Mouse (Mus musculus) heart, adult 8-10 months (tissue): ENCODE data around the gene Mgarp. TPM values are rescaled to one million over a fixed set of nuclear protein-coding genes. Genes with fewer than 3 reads are reported as not detected.
"Not testable (repeated sequence)": the region's sequence is repeated elsewhere in the genome, so short reads cannot be mapped to it uniquely, and the experiment has no call there.

Experiments
- DNase-seq: peaks from one replicate; pipeline ENCODE4 v3.0.0; 2022; ENCODE audit warnings: low spot score
- total RNA-seq, 4 experiments: library from RNA; stranded (reverse); gene quantifications; 2 replicates each; pipeline ENCODE4 v1.2.4; 2022

Mgarp gene
- total RNA-seq, 4 experiments from 2014 or later, result 0.22 to 0.37 (median 0.26) TPM

GRCm38 (mm10) chr3:51397700-51398299 is 1.3 kb upstream of the Mgarp start:
- no peak for DNase-seq

DNA sequence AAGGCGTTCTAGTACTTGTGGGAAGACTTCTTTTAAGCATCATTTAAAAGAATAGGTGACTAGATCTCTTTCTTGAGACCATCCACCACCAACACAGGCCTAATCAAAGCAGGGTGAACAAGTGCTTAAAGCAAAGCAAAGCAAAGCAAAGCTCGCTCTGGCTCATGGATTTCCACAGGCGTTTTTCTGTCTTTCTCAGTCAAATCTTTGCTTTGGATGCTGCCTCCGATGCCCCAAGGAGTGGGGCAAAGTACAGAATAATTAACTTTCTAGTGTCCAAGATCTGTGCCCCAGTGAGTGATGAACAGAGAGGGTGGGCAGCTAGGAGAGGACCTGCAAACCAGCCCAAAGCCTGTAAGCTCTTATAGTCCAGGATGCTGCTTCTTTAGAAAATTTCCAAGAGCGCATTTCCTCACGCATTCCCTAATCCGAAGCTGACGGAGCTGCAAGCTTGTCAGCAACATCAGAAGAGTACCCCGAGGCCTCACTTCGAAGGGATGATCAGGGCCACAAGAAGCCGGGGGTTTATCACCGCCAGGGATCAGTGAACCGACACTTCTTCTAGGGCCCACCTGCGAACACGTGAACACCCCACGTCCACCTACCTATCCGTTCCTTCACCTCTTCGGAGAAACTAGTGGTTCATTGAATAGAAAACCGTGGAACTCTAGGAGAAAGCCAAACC is 935 bp downstream of the Mgarp start:
- no peak for DNase-seq

GRCm38 (mm10) chr3:51394881-51395280 is 1.7 kb downstream of the Mgarp start:
- no peak for DNase-seq

DNA sequence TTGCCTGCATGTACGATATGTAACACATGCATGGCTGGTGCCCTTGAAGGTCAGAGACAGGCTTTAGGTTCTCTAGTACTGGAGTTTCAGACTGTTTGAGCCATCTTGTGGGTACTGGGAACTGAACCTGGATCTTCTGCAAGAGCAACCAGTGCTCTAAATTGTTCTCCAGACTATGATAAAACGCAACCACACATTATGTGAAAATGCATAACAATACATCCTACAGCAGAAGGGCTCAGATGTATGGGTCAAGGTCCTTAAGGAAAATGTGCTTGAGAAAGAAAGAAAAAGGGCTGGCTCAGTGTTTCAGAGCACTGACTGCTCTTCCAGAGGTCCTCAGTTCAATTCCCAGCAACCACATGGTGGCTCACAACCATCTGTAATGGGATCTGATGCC is 2.9 kb downstream of the Mgarp start:
- no peak for DNase-seq

GRCm38 (mm10) chr3:51393018-51393417 is 3.5 kb downstream of the Mgarp start:
- DNase-seq, result not testable (repeated sequence)

DNA sequence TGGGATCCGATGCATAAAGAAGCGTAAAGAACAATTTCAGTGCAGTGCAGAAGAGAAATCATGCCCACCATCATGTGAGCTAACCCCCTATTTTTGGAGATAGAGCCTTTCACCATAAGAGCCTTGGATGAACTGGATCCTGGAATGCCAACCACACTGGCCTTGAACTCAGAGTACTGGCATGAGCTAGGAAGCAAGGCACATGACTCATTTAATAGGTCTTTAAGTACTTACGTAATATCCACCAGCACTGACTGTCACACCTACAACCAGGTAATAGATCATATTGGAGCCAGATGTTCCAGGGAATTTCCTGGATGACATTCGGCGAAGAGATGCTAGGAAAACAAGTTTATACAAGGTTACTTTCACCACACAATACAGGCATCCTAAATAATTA is 4.9 kb downstream of the Mgarp start:
- DNase-seq, result no peak

DNA sequence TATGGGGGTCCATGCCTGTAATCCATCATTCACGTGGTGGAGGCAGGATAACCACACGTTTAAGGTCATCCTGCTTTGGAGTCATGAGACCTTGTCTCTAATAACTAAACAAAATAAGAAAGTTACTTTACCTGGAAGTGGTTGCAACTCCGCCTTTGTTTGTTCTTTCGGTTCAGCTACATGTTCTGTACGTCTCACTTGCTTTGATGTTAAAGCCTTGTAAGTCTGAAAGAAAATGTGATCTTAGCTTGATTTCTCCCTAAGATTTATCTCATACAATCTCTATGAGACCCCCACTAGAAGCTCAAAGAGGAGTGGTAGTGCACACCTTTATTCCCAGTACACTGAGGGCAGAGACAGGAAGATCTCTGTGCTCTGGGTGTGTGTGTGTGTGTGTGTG is 5.4 kb downstream of the Mgarp start:
- no peak for DNase-seq

DNA sequence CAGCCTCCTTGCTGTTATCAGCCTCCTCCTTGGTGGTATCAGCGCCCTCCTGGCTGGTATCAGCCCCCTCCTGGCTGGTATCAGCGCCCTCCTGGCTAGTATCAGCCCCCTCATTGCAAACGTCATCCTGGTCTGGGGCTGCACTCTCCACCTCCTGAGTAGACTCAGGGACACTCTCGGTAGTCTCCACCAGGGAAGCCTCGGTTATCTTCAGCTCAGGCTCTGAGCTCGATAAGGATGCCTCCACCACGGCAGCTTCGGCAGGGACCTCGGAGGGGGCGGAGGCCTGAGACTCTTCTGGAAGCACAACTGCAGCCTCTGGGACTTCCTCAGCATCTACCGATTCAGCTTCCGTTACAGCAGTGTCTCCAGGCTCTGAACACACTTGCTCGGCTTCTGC is 7.6 kb downstream of the Mgarp start:
- DNase-seq, result no peak

DNA sequence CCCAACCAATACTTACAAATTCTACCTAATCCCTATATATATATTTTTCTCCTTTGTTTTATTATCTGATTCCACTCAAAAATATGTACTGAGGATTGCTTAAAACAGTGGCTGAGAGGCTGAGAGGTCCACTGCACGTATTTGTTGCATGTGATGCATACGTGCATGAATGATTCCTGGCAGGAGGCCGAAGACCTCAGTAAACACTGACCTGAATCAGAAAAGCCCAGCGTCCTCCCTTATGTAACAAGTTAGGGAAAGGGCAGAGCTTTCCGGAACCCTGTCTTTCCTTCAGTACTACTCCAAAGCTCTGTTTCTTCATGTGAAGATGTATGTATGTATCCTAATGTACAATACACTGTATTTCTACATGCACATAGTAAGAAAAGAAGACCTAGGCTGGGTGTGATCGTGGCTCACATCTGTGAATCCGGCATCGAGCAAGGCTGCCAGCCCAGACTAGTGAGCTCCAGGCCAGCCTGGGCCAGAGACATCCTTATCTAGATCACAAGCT is 8.6 kb downstream of the Mgarp start:
- DNase-seq, result no peak

GRCm38 (mm10) chr3:51387134-51387451 is 9.4 kb downstream of the Mgarp start:
- DNase-seq, result no peak

GRCm38 (mm10) chr3:51386441-51387133 is 10.0 kb downstream of the Mgarp start:
- DNase-seq, result peak; percentile 16

GRCm38 (mm10) chr3:51383409-51383808 is 13.1 kb downstream of the Mgarp start:
- no peak for DNase-seq

DNA sequence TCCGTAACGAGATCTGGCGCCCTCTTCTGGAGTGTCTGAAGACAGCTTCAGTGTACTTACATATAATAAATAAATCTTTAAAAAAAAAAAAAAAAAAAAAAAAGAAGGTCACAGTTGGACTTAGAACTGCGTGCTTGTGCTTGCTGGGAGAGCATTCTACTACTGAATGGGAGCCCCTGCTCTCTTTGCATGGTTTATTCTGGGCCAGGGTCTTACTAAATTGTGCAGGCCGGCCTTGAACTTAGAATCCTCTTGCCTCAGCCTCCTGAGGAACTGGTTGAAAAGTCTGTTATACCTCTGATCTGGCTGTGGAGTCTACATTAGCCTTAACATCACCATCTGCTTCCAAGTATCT is 15.9 kb downstream of the Mgarp start:
- no peak for DNase-seq

DNA sequence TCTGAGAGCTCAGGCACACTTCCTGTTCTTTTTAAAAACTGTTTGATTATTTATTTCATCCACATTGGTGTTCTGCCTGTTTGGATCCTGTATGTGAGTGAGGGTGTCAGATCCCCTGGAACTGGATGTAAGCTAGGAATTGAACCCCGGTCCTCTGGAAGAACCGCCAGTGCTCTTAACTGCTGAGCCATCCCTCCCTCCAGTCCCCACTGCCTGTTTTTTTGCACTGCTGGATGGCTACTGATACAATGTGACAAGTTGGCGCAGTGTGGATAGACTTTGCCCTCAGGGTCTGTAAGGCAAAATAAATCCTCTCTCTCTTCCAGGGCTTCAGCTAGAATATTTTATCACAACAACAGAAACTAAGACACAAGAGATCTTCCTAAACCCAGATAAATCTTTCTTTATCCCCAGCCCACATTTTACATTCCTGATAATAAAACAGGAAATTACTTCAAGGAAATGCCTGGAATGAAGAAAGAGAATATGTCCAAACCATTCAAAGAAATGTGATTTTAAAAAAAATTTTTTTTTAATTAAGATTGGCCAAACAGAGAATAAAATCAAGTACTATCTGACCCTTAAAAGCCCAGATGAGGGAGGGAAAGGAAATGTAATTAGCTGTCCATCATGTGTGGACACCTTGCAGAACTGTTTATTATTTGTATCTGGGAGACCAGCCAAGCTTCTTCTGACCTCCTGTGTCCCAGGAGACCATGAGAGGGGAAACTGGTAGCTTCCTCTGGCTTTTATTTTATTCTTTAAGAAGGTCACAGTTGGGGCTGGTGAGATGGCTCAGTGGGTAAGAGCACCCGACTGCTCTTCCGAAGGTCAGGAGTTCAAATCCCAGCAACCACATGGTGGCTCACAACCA is 16.5 kb downstream of the Mgarp start:
- peak; percentile 69 for DNase-seq

GRCm38 (mm10) chr3:51378665-51378946 is 17.9 kb downstream of the Mgarp start:
- no peak for DNase-seq

DNA sequence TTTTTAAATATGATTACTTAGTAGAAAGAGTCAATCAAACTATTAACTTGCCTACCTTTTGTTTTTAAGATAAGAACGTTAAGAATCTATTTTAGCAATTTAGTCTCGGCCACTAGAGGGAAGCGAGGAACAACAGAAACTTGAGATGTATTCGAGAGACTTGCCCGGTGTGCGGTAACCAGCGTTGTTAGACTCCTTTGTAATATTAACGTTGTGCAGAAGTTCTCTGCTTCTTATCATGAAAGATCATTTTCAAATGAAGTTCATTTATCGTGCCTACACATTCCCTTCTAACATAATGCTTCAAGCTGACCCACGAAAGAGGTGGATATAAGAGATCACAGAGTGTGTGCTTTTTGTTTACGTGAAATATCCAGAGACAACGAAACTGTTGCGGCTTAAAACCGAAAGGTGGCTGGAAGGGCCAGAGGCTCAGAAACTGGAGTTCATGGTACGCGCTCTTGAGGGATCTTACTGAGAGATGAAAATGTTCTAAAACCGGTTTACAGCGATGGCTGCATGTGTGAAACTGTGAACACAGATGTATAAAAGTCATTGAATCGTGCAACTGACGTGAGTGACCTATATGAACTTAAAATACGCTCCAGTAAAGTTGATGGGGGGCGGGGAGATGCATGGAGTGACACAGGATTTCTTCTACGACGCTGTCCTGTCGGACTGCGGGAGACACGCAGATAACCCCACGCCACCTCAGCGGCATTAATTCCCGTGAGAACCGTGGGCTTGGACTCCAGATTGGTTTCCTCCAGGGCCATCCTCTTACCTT is 18.5 kb downstream of the Mgarp start:
- DNase-seq, result peak; percentile 48

- DNase-seq, result peak; percentile 54
Measured at GRCm38 (mm10) chr3:51375307-51376265, 21.0 kb downstream of the Mgarp start.

GRCm38 (mm10) chr3:51373544-51373943 is 23.0 kb downstream of the Mgarp start:
- no peak for DNase-seq

DNA sequence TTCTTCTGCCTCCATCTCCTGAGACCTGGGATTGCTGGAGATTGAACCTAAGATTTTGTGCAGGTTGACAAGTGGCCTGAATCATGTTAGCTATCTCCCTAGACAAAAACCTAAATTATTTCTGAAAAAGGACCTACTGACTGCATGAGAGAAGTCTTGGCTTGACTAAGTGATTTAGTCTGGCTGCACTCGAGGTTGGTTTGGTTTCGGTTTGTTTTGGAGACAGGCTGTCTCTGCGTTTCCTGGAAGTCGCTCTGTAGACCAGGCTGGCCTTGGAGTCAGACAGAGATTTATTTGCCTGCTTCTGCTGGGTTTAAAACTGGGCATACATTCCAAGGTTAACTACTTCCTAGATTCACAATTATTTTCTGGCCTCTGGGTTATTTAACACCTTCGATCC is 23.7 kb downstream of the Mgarp start:
- no peak for DNase-seq

- DNase-seq, result no peak
Measured at GRCm38 (mm10) chr3:51371826-51372225, 24.7 kb downstream of the Mgarp start.
